Mouse (Mus musculus) thymus, postnatal 25 days (tissue): ENCODE data around the gene Rpl18a.

Source experiments
- DNase-seq: peaks from one replicate; pipeline ENCODE4 v3.0.0; 2022

The Rpl18a gene

DNA sequence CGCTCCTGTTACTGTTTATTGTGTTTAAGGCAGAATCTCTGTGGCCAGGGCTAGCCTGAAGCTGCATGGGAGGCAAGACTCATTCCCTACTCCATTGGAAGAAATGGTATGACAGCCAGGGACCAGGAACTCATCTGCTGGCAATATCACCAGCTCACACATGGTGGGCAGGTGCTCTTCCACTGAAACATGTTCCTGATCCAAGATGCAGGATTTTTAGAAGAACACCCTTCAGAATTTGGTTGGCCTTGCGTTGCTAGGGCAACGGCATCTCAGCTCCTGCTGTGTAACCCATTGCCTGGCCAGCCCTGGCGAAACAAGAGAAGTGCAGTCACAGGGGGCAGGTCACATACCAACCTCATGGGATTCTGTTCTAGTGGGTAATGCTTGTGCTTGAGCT lies 17.7 kb downstream of the Rpl18a start:
- no peak for DNase-seq

DNA sequence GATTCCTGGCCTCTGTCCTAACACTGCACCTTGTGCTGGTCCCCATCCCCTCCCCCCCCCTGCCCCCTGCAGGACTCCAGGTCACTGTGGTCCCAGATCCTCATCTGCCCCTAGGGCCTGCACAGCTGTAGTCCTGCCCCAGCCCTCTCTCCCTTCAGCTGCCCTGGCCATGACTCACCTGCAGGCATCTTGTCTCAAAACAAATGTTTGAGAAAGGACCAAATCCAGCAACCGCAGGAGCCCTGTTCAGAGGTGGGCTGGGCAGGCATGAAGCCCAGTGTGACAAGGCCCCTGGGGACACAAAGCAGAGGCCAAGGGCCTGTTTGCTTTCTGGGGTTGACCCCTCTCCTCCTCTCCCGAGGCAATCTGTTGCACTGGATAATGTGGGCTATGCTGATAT lies 19.0 kb downstream of the Rpl18a start:
- no peak for DNase-seq

DNA sequence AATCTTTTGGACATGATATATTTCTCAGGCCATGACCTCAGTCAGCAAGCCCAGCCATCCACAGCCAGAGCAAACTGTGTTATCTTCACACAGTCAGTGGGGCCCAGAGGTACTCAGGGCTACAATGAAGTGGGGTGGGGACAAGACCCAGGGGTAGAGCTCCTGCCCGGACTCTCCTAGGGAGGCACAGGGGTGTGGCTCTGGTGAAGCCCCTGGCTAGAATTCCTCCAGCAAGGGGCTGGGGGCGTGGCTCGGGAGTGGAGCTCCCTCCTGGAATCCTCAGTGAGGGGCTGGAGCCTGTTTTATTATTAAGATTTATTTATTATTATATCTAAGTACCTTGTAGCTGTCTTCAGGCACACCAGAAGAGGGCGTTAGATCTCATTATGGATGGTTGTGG lies 20.8 kb downstream of the Rpl18a start:
- DNase-seq, result no peak

DNA sequence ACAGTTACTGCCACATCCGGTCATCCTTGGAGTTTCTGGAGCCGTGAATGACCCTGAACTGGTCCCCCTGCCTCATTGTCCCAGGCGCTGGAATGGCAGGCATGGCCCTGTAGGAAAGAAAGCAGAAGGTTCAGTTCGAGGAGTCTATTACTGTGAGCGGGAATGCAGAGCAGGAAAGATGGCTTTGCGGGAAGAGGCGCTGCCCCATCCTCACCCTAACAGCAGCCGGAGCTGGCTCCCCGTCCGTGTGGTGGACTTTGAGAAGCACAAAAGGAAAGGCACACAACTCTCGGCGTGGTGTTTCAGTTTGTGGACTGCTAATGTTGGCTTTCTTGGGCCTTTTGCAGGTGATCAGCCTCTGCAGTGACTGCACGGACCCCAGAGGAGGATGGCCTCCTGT lies 22.8 kb downstream of the Rpl18a start:
- no peak for DNase-seq

DNA sequence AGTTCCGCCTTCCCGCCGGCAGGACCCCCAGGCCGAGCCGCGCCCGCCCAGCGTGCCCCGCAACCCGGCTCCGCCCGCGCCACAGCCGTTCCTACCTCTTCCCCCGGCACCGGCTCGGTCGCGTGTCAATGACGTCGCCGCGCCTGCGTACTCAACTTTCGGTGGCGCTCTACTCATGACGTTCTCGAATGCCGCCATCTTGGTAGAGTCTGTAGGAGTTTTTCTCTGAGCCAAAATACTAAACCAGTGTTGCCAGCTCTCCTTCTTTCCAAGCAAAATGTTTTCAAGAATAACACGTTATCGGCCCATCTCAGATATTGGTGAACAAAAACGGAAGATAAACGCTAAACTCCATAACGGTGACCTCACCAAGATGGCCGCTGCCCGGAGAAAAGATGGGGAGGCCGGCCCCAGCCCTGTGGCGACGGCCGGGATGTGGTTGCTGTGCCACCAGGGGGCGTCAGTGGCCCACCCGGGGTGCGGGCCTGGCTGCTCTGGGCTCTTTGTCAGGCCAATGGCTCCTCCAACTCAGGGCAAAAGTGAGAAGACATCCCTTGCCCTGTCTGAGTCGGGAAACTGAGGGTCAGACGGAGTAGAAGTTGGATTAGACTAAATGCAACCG lies 23.7 kb downstream of the Rpl18a start, which contains the start of gene Ccdc124:
Gene Ccdc124, minus strand, starts transcription at position 572 of the 622 bp plus-strand sequence.
- peak; percentile 95 for DNase-seq

DNA sequence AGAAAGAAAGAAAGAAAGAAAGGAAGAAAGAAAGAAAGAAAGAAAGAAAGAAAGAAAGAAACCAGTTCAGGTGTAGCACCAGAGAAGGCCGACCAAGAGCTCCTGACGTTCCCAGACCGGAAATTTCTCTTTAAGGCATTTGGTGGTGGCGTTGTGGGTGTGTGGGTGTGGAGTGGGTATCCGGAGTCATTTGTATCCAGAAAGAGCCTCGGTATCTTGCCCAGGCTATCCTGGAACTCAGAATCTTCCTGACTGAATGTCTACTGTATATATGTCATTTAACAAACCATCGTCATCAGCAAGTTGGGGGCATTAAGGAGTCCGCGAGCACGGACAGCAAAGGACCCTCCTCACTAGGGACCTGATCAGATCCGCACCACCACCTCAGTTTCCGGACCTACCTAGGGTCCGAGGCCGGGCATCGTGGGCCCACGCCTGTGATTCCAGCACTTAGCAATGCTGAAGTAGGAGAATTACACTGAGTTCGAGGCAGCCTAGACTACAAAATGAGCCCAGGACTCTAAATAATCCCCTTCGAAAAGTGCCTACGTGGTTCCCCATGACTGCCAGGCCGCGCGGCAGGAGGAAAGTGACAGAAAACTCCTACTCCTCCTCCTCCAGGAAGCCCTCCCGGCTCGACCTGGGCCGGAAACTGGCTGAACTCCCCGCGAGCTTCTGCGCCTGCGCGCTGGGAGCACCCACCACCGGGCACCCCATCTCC lies 24.4 kb downstream of the Rpl18a start:
- DNase-seq, result no peak

DNA sequence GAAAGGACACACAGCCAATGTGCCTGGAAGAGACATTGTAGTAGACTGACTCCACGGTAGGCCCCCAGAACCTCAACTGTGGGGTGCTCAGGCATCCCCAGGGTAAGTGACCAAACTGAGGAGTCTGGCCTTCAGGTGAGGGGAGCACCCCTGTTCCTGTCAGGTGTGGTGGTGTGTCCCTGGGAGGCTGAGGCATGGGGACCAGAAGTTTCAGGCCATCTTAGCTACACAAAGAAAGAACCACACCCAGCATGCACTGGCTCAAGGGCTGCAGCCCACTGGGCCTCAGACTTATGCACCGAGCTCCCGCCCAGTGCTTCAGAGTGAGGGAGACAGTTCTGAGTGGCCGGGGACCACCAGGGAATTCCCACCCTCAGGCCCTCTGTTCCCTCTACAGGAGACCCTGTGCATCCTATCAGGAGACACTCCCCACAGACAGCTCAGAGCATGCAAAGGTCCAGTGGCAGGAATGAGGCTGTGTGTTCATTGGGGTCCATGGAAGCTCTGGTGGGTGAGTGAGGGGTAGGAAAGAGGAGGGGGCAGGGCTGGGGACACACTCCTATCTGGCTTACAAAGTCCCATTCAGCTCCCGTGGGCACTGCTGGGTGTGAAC lies 25.9 kb downstream of the Rpl18a start:
- DNase-seq, result no peak

DNA sequence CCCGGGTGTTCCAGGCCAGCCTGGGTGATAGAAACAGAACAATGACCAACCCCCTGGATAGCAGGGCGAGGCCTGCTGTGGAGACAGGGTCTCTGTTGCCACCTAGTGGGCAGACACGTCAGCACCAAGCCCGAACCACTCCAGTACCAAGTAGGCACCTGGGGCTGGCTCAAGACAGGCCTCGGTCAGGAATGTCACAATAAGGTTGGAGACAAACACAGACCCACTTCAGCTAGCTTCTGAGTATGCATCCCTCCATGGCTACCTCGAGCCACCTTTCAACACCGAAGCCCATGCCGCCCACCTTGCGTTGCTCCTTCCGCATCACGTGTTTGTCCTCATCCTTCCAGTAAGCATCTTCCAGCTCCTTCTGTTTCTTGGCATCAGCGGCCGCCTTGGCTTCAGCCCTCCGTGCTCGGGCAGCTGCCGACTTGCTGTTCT lies 27.6 kb downstream of the Rpl18a start:
- DNase-seq, result peak; percentile 76

DNA sequence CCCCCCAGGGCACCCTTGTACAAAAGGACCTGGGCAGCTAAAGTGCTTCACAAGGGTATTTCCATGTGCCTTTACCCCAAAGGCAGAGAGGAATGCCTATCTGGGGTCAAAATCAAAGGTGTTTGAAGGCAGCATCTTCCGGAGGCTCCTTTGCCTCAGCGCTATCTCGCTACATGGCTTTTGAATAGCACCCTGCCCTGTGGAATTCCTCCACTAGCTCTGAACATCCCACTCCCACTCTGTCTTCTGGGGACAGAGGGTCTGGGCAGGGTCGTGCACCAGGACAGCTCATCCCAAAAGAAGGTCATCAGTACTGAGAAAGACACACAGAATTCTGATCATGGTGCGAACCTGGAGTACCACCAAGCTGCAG lies 28.0 kb downstream of the Rpl18a start:
- no peak for DNase-seq

DNA sequence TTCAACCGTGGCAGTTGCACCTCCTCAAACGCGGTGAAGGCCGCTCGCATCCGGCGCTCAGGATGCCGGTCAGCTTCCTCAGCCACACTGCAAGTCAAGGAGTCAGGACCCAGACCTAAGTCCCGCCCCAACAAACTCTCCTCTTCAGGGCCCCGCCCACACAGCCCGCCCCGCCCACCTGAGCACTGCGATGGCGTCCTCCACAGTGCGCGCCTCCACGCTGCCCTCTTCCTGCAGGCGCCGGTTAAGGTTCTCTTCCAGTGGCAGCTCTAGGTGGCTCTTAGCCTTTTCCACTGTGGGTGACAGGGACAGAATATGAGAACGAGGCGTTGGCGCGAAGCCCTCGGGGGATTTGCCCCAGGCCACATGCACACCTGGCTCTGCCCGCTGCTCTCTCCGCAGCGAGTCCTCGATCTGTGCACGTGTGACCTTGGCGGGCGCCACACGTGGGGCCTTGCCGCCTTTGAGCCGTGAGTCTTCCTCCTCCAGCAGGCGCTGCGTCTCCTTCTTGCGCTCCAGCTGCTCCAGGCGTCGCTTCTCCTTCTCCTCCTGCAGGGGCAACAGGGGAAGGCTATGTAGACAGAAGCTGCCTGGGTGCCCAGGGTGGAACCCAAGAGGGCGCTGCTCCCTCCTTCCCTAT lies 28.5 kb downstream of the Rpl18a start:
- DNase-seq, result peak; percentile 69

DNA sequence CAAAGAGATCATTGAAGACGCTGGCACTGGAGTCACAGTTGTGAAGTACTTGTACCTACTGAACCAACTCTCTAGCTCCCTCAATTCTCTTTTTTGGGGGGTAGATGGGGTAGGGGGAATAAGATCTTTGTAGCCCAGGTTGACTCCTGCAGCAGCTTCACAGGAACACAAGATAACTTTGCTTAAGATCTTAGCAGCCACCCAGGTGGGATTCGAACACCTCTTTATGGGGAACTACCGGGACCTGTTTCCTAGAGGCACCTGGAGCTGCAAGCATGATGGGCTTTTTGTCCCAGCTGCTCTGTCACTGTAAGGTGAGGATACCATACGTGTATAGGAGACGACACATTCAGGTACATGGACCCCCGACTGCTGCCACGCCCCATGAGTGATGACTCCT lies 30.6 kb downstream of the Rpl18a start:
- DNase-seq, result no peak

DNA sequence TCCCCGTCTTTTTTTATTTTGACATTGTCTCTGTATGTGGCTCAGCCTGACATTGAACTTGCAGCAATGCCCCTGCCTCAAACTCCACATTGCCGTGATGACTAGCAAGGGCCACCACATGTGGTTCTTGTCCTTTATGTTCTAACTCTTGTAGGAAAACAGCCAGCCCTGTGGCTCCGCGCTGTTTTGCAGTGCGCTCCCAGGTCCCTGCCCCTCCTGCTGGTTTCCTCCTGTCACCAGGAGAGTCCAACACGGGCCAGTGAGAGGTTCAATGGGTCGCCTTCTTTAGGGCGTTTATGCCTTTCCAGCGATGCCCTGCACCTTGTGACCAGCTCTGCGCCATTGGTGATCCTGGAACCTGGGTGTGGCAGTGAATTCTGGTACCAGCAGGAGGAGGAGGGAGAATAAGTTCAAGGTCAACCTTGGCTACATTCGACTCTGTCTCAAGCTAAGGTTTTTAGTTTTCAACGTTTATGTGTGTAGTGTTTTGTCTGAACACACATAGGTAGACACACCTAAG lies 31.2 kb downstream of the Rpl18a start:
- DNase-seq, result no peak

DNA sequence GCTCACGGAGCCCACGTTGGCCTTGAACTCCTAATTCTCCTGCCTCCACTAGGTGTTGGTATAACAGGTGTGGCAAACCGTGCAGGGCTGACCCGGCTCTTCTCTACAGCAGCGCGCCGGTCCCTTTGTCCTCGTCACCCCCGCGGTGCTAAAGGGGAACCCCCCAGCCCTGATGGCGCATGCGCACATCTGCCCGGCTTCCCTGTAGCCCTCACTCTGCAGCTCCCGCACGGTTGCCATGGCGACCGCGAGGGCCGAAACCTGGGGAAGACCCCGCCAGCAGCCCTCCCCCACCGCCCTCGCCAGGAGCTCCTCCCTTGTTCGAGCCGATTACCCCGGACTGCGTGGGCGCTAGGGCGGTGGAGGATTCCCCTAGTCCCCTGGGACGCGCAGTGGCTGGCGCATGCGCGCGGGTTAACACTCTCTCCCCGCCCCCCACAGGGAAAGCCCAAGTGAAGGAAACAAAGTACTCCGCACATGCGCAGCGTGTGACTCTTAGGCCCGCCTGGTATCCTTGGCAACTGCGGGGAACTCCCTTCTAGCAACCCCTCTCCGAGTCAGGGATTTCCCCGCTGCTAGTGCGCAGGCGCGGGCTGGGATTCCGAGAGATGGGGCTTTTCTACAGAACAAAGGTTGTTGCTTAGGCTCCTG lies 31.7 kb downstream of the Rpl18a start:
- DNase-seq, result peak; percentile 99

DNA sequence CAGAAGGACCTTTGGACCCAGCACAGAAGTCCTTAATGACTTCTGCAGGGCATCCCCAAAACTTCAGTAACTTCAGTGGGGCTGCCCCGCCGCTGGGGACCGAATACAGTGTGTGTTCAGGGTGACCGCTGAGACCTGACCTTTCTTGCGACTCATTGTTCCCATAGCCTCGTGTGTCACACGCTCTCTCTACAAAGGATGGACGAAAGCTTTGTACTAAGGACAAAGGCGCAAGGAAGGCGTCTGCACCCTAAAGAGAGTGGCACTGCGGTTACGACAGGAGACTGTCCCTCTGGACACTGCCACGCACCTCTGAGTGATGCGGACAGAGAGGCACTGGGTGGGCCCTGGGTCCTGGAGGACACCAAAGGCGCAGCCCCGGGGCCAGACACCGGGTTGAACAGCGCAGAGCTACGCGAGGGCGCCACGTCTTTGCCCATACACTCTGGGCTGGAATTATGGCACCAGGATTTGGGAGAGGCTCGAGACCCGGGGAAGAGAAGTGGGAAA lies 32.4 kb downstream of the Rpl18a start:
- DNase-seq, result no peak

DNA sequence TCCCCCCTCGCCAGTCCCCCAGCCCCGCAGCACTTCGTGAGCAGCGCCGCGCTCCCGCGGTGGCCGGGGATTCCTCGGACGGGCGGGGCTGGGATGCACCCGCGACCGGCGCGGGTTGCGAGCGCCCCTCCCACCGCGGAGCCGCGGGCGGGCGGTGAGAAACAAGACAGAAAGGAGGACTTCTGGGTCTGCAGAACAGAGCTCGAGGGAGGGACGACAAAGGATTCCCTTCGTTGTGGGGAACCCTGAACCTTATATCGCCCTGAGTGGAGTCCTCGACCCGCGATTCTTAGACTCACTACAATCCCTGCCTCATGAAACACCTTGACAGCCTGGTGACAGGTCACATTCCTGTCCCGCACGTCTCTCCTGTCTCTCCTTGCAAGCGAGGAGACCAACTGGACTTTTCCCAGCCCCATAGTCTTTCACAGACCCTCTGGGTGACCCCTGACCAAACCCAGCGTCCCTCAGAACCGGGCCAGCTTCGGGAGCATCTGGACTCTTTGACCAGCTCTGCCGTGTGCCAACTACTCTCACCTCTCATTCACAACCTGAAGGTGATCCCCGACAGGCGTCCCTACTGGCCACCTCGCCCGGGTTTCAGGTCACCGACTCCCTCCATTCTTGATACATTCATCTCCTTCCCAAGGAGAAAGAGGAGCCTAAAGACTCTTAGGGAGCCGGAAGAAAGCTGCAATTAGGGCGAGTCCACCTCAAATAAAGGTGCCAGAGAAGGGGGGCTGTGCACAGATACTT lies 33.1 kb downstream of the Rpl18a start:
- DNase-seq, result no peak

DNA sequence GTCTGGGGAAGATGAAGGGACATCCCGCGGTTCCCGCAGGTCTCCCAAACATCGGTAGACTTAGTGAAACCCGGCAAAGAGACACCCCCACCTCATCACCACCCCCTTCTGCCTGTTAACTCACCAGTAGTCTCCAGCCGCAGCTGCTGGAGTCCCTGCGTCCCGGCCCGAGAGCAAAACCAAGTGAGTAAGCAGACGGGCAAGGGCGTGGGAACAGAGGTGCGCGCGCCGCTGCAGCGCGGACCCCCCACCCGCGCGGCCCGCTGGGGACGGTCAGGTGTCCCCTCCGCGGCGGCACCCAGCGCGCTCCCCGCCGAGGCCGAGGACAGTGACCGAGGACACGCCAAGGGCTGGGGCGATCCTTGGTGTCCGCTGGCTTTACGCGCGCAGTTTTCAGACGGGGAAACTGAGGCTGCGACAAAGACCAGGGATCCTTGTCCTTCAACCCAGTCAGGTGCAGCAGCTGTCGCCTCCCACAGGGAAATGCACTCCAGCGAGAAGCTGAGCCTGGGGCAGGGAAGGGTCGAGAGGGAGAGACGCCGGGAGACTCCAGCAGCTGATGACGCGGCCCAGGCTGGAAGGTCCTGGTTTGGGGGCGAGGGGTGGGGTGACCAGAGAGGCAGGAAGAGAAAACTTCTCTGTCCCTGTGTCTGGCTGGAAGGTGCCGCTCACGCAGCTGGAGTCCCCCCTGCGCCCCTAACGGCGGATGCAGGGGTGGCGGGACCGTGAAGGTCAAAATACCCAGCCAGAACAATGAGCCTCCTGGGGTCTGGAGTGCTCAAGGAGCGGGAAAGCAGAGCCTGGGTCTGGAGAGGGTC lies 34.2 kb downstream of the Rpl18a start, which contains the start of gene Kcnn1:
Gene Kcnn1, minus strand, starts transcription at position 435 of the 818 bp plus-strand sequence.
- no peak for DNase-seq

DNA sequence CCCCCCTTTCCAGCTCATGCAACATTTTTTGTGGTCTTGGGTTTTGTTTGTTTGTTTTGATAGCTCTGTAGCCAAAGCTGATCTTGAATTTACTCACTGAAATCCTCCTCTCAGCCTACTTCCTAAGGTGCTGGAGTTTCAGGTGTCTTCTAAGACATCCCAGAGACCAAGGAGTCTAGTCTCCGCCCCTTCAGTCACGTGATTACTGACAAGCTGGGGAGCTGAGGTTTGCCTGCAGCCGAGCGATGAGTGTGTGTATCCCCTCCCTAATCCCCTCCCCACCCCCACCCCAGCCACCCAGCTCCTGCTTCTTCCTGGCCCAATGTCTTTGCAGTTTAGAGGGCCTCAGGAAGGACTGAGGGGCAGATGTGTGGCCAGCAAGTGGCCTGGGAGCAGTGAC lies 39.7 kb downstream of the Rpl18a start:
- no peak for DNase-seq

DNA sequence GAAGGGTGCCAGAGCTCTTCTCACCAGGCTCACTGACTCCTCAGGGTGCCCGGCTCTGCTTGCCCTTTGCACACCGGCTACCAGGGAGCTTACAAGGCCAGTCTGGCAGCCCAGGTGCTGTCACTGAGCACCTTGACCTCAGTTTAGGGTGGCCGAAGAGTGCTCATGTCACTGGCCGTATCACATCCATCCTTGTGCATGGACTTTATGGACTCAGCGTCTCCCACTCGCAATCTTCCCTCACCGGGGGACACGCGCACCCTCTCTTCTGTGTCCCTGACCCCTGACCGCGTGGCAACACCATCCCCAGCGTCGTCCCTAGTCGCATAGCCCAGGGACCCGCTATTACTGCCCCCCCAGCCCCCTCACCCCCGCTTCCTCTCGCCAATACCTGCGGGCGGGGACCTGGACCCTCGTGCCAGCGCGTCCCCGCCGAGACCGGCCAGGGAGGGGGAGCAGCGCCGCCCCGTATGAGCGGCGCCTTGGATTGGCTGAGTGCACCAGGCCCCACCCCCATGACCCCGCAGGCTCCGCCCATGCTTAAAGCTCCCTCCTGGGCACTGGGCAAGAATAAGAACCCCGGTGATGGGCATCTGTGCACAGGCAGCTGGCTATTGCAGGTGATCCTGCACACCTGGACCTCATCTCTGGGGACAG lies 40.5 kb downstream of the Rpl18a start:
- no peak for DNase-seq

DNA sequence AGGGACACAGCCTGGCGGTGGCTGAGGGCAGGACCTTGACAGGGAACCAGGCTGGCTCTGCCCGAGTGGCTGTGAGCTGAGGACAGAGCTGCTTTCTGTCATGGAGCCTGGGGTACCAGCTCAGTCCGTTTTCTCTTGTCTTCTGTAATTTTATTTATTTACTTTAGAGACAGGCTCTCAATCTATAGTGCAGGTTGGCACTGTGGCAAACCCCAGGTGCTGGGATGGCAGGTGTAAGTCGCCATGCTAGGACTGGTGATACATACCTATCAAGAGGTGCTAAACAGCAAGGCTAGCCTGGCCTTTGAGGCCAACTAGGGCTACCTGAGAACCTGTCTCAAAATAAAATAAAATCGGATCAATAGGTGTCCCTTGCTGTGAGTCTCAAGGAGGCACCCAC lies 41.2 kb downstream of the Rpl18a start:
- DNase-seq, result no peak

DNA sequence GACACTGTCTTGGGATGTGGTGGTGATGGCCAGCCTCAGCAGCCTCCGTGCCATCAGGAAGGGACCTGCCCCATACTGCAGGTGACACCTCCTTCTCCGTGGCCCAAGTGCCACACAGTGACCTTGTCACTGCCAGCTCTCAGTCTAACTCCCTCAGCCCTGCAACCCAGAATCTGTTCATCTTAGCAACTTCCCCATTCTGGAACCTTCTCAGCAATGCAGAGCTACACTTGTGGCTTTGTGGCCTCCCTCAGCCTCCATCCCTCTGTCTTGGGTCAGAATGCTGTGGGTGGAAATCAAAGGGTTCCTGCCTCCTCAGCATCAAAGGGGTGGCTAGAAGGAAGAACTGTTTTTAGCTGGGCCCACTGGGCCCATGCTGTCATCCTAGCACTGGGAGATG lies 43.3 kb downstream of the Rpl18a start:
- DNase-seq, result no peak
